Mouse (Mus musculus) monocyte, adult 5-6 weeks (primary cell): ENCODE data around the gene Fcgrt. TPM values are rescaled to one million over a fixed set of nuclear protein-coding genes. Genes with fewer than 3 reads are reported as not detected.
"Not testable (repeated sequence)": the region's sequence is repeated elsewhere in the genome, so short reads cannot be mapped to it uniquely, and the experiment has no call there.

ENCODE experiments used
- ATAC-seq: fragments of 153-309, 156-312 bp; replicated peaks from 2 replicates; pipeline ENCODE4 v1.8.0; 2017; ENCODE audit warnings: mild to moderate bottlenecking; ENCODE audit not compliant: low TSS enrichment, insufficient number of reproducible peaks, severe bottlenecking, poor library complexity, low FRiP score
- total RNA-seq: library from RNA; stranded (forward); fragments of 200-1000, 200-491, 200-594 nt; gene quantifications from 3 replicates; pipeline ENCODE4 v1.2.3, GENCODE M21; 2017

Fcgrt gene
- total RNA-seq, 1 experiment from 2014 or later = 100 TPM

DNA sequence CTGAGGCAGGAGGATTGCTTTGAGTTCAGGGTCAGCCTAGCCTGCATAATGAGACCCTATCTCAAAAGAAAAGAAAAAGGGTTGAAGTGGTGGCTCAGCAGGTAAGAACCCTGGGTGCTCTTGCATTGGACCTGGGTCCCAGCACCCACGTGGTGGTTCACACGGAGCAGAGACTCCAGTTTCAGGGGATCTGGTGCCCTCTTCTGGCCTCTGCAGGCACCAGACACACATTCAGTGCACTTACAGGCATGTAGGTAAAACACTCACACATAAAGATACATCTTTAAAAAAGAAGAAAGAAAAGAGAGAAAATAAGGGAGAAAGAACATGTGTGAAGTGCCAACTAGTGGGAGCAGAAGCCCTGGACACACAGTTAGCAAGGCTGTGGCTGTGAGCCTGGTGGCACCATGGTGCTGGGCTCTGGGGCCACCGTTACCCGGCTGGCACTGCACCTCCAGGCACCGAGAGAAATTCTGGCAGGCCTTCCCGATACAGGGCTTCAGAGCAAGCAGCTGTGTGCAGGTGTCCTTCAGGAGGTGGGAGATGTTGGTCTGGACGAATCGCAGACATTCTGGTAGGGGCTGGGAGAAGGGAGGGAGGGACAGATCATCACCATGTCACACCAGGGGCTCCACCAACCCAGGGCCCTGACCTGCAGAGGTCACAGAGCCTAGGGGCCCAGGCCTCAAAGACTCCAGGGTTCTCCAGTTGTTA, 30.0 kb upstream of the Fcgrt start:
- no peak for ATAC-seq

DNA sequence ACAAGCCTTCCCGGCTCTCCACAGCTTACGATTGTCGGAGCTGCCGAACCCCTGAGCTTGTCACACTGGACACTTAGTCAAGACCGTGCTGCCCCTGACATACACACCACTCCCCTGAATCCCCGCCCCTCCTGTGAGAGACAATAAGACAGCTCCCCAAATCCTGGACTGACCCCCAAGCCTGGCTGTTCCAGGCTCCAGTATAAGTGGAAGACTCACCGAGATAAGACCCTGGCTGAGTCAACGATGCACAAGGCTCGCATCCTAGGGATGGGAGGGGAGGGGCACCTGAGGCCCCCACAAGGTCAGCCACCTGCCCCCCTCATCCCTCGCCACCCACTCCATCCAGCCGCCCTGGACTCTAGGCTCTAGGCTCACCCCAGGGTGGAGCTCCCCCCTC, 28.2 kb upstream of the Fcgrt start:
- no peak for ATAC-seq

DNA sequence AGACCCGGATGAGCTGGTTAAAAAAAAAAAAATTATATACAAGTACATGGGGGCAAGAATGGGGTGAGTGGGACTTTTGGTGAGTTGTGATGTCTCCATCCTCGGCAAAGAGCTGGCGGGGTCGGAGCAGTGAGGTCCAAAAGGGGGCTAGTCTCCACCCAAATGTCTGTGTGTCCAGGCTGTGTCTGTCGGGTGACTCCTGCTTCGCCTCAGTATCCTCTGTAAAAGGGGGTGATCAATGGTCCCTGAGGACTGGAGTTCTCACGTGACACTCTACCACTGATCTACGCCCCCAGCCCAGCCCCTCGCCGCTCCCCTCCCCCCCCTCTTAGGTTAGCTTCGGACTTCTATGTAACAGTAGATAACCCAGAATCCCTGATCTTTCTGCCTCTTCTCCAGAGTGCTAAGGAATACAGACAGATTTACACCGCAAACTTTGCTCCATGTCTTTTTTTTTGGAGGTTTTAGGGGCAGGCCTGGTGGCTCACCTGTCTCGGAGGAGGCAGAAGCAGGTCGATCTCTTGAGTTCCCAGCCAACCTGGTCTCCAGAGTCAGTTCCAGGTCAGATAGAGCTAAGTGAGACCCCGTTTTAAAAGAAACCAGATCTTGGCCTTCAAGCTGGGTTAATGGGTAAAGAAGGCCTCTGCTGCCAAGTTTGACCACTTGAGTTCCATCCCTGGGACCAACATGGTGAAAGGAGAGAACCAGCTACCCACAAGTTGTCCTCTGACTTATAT, 26.3 kb upstream of the Fcgrt start:
- ATAC-seq = no peak

DNA sequence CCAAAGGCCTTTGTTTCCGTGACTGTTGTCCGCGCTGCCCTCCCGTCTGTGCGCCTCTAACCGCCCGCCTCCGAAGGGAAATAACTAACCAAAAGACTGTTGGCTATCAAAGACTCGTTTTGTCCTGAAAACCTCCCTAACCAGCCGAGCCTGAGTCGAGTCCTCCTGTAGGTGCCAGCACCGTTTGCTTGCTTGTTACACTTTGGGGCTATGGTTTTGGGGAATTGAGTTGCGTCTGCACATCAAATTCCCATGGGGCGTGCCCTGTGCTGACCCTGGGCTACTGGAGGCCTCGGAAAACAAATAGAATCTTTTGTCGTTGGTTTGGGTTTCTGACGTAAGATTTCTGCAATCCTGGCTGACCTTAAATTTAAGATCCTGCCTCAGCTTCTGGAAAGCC, 25.7 kb upstream of the Fcgrt start:
- ATAC-seq = no peak

DNA sequence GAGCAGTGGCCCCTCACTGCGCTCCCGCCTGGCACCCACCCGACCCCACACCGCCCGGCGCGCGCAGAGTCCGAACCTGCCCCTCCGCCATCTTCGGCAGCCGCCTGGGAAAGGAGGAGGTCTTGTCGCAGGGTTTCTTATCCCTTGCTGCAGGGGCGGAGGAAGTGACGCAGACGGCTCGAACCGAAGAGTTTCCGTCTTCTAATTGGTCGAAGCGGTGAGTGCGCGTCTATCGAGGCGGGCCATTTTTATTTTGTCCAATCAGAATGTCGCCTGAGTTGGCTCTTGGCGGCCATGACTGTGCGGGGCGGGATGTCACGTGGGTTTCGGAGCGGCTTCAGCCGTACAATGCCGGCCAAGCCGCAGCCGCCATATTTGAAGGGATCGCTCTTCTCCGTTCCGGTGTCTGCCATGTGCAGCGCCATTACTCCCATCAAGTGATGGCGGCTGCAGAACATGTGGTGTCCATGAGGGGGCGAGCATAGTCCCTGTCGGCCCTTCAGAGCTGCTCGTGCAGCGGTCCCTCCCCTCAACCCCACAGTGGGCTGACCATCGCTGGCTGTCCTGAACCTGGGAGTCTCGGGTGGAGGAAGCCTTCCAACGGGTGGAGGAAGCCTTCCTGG, 25.1 kb upstream of the Fcgrt start, which contains the start of gene Rpl13a:
Rpl13a (minus strand) TSS at position 138 of the 623 bp plus-strand sequence.
- peak; percentile 86 for ATAC-seq

DNA sequence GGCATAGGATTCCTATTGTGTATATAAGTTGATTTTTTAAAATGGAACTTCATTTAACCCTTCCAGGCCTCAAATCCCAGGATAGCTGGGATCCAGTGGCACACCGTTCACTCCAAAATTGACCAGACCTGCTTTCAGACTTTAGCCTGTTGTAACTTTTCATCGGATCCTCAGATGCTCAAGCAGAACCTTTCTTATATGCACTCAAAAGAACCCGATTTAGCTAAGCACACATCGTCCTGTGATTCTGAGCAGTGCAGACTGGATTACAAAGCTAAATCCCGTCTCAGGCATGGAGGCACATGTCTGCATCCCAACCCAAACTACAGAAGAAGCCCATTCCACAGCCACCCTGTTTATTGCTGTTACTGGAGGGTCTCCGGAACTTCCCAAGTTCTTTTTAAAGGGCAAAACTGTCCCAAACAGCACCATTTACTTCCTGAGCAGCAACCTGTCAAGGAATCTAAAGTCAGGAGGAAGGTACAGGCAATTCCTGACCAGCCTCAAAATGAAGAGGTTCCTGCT, 24.1 kb upstream of the Fcgrt start:
- no peak for ATAC-seq

DNA sequence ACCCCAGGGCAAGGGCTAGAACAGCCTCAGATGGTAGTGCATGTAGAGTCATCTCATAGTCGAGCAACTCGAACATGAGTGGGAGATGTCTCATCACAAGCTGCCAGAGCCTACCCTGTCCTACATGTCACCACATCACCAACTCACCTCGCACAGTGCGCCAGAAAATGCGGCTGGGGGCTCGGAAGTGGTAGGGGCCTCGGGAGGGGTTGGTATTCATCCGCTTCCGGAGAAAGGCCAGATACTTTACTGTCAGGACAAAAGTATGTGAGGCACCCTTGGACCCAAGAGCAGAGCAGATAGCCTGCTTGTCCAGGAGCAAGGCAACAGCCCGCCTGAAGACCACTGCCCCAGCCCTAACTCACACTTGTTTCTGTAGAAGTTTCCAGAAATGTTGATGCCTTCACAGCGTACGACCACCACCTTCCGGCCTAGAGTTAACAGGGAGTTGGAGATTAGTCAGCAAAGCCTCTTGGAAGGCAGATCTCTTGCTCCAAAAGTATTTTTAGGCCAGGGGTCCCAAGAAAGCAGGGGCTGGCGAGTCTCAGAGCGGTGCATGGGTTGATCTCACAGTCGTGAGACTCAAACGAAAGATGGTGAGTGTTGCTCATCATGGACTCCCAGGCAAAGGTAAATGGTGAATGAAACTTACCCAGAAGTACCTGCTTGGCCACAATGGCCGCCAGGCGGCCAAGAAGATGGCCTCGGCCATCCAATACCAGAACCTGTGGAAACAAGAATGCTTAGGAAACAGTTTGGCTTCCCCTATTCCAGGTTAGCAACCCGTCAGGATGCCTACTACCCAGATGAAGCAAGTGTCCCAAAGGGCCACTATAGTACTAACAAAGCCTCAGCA, 23.4 kb upstream of the Fcgrt start:
- ATAC-seq = no peak

DNA sequence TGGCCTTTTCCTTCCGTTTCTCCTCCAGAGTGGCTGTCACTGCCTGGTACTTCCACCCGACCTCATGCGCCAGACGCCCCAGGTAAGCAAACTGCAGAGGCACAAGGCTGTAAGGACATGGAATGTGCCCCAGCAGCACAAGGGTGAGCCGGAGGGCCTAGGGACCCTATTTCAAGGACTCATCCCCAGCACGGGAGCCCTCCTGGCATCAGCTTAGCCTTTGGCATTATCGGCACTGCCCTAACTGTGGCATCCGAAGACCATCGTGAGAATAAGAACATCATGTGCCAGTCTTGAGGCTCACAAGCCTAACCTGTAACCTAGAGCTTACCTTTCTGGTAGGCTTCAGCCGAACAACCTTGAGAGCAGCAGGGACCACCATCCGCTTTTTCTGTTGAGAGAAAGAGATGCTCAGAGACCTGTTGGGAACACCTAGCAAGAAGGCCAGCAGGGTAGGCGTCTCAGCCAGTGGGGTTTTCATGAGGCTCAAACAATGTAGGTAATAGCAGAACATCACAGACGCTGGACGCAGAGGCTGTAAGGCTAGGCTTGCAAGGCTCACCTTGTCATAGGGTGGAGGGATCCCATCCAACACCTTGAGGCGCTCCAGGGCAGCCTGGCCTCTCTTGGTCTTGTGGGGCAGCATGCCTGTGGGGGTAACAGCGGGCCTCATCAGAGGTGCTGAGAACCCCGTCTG, 22.6 kb upstream of the Fcgrt start:
- no peak for ATAC-seq

DNA sequence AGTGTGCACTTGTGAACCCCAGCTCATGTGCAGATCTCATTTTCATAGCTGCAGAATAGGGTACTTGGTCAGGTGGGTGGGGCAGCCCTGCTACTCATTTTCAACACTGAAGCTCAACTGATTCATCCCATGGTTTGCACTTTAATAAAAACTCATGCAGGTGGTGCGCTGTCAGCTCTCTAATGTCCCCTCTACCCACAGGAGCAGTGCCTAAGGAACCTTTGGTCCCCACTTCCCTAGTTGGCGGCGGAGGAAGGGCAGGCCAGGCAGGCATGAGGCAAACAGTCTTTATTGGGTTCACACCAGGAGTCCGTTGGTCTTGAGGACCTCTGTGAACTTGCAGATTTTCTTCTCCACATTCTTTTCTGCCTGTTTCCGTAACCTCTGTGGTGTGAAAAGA, 22.0 kb upstream of the Fcgrt start:
- ATAC-seq = not testable (repeated sequence)

DNA sequence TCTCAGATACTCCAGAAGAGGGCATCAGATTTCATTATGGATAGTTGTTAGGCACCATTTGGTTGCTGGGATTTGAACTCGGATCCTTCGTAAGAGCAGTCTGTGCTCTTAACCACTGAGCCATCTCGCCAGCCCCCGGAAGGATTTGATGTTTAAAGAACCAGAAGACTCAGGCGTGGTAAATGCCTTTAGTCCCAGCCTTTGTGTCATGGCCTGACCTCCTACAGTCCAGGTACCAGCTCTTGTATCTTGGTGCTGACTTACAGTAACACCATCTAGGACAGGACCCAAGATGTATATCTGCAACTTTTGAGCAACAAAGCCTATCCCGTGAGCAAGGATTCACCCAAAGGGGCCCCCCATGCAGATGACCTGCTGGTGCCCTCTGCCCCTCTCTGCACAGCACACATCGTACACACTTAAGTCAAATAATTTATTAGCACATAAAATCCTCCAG, 21.5 kb upstream of the Fcgrt start:
- ATAC-seq = no peak

DNA sequence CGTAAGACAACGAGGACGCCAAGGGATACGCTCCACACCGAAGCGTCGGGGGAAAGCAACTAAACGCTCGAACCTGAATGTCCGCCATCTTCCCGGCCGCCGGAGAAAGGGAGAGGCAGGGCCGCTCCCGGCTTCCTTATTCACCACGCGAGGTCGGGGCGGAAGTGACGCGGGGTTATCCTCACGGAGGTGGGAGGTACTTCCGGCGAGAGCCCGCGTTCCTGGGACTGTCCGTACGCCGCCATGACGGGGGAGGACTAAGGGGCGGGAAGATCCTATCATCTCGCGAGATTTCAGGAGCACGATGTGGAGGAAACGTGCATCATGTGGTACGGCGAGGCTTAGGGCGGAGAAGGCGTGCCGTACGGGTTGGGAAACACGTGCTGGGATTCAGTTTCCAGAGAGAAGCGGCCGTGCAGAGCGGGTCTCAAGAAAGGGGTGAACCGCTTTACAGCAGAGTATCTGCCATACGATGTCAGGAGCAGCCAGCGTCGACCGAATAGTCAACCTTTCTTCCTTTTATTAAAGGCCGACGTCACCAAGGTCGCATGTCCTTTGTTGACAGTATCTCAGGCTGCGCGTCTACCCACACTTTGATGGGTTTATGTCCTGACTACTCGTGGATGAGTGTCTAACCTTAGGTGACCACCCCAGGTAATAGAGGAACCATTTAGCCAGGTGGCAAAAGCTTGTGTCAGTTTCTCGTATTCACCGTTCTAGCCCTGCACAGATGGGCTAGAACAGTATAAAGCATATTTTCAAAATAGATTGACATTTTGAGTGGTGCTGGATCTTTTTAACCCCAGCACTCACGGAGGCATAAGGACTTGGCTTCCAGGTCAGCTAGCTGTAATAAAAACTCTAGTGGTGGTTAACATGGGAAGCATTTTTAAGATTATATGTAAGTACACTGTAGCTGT, 20.8 kb upstream of the Fcgrt start, which contains the start of gene Rps11:
Rps11 (minus strand) TSS at position 216 of the 920 bp plus-strand sequence.
- ATAC-seq = peak; percentile 81

DNA sequence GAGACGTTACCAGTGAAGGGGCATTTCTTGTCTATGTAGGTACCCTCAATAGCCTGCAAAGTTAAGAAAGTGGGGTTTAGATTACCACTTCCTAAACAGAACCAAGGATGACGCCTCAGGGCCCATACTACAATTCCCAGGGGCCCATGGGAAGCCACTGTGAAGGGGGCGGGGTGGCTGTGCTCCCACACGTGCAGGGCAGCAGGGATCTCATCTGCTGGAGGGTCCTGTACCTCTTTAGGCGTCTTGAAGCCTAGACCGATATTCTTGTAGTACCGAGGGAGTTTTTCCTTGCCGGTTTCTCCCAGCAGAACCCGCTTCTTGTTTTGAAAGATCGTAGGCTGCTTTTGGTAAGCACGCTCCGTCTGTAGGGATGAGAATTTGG, 19.5 kb upstream of the Fcgrt start:
- no peak for ATAC-seq

DNA sequence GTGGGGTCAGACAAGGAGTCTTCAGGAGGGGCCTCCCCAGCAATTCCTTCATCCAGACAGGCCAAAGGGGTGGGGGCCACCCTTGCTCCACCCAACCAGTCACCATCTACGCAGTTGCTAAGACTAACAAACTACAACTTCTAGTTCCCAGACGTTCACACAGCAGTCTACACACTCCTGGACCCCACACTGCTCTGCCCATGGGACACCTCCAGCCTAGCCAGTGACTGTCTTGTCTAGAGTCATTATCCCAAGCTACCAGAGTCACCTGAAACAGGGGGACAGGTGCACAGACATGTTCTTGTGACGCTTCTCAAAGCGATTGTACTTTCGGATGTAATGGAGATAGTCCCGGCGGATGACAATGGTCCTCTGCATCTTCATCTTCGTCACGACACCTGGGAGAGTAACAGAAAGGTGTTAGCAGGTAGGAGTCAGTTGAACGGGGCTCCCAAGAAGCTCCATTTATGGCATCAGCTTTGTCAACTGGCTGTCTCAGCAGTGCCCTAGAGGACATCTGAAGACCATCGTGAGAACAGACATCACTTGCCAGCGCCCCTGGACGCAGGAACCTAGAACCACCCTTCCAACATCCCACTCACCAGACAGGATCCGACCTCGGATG, 19.0 kb upstream of the Fcgrt start:
- ATAC-seq = no peak

DNA sequence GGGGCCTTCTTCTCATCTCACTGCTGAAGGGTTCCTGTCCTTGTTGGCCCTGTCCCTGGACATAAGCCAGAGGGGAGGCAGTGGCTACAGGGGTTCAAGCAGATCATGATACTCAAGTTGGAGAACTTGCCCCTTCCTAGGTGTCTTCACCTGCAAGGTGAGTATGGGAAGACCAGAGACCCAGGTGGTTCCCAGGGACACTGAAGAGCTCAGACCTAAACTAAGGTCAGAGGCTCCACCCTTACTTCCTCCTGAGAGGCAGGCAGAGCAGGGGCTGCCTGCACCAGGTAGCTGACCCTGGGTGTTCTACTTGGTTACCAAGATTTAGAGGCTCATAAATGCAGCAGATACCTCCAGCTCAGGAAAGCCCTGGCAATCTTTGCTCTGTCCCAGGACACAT, 18.3 kb upstream of the Fcgrt start:
- no peak for ATAC-seq

DNA sequence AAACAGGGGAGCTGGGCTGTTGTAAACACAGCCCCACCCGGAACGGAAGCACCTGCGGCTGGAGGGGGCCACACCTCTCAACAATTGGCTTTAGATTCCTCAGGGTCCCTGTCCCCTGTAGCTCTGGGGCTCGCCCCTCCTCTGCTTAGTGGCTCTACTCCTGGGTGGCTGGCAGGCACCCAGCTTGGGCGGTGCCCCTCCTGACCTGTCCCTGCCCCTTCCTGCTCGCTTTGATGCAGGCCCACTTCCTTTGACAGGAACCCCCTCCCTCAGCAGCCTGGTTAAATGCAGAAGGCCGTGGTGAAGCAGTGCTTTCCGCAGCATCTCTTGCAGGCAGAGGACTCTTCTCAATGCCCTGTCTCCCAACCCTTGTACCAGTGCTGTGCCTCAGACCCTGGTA, 17.8 kb upstream of the Fcgrt start:
- ATAC-seq = 0 out of 2 replicates have a peak, but pooled peaks have one; percentile 5

DNA sequence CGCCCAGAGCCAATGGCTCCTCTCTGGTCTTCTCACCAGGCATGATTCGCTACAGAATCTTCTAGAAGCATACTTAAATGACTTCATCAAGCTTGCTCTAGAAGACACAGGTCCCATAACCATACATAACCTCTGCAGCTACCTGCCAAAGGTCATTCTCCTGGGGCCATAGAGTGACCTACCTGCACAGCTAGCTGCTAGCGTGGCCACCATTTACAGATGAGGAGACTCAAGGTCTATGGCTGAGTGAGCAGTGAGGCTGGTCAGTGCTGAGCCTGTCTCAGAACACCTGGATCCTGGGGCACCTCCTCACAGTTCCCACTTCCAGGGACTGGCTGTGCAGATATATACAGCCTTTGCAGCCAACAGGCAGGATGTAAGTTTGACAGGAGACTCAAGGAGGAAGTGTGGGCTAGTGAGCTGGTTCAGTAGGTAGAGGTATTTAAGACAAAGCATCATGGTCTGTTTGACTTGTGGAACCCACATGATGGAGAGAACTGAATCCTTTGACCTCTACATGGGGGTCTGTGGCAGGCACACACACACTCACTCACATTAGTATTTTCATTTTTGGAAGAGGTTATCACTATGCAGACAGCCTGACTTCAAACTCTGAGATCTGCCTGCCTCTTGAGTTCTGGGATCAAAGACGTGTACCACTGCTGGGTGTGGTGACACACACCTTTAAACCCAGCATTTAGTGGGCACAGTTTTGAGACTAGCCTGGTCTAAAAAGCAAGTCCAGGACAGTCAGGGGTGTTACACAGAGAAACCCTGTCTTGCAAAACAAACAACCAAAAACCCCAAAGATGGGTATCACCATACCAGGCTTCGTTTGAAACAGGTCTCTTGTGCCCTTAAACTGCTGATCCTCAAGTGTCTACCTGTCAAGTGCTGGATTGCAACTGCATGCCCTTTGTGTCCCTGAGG, 16.4 kb upstream of the Fcgrt start:
- no peak for ATAC-seq
